Mouse (Mus musculus): ENCODE results near the gene Abca4. TPM values are rescaled to one million over a fixed set of nuclear protein-coding genes. Genes with fewer than 3 reads are reported as not detected.

Gene Abca4
- total RNA-seq (2012; rRNA removed) (0.13 and 0.15 TPM in 2 replicates), polyA plus RNA-seq (2012; ENCODE audit: insufficient read depth in 1 of 2, insufficient read length in 2 of 2, low read depth in 1 of 2, low replicate concordance in 2 of 2, missing spikeins in 1 of 2) (under 1 TPM in 1 of 2 experiments, not detected in 1; 0.49 TPM)

DNA sequence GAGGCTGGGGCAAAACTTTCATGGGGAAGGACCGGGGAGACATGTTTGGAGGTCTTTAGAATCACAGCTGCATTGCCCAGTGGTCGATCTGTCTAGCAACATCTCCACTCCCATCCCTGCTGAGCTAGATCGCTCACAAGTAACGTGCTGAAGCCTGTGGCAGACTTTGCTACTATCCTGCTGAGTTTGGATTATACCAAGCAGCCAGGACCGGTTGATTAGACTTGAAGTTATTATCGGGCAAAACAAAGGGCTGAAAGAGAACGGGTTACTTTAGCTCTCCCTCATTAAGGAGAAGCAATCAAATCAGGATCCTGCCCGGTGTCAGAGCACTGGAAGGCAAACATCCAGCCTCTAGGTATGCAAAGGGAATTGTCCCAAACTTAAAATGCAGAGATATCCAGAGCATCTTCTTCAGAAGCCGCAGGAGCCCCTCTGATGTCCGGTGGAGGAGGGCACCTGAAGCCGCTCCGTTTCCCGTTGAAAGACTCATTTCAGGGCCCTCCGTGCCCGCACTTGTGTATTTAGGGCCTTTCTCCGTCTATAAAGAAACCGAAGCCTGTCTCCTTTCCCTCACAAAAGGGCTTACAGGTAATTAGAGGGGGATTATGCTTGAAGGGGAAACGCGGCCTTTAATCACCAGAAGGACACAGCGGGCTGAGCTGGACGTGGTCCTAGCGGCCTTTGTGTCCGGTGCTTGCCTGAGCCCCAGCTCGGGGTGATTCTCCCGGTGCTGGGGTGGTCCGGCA lies at the start of gene Abca4:
TSS of gene Abca4 (plus strand) at position 645 of the 749 bp plus-strand sequence.
- no peak within 1 kb of the TSS for H3K27ac ChIP-seq (ENCODE audit: control insufficient read depth, low read depth, low read length)
- DNase-seq (ENCODE audit: low read depth, low spot score), result no peak
- H3K4me3 ChIP-seq (ENCODE audit: control insufficient read depth in 1 of 2, insufficient read depth in 1 of 2, low read depth in 2 of 2, low read length in 2 of 2), result no peak within 1 kb of the TSS
- H3K36me3 ChIP-seq (ENCODE audit: control insufficient read depth in 1 of 2, insufficient read depth in 2 of 2, low read length in 2 of 2), result no peaks in the 10 kb centered on the region
- H3K9ac ChIP-seq (ENCODE audit: control insufficient read depth, low read depth, low read length, poor library complexity, severe bottlenecking), result no peak within 1 kb of the TSS
- no peaks in the 10 kb centered on the region for H3K4me1 ChIP-seq (ENCODE audit: control insufficient read depth in 1 of 2, insufficient read depth in 2 of 2, low read length in 2 of 2)
- H3K27me3 ChIP-seq (ENCODE audit: control insufficient read depth in 1 of 2, insufficient read depth in 2 of 2, low read length in 2 of 2), result no peaks in the 10 kb centered on the region
- no peaks in the 10 kb centered on the region for H3K9me3 ChIP-seq (replicated peaks; ENCODE audit: insufficient read depth, low read length)
- TF ChIP-seq USF1 (IDR thresholded peaks at IDR 0.05; ENCODE audit: low read depth, low read length), result no peak
- no peak for TF ChIP-seq MYB (IDR thresholded peaks at IDR 0.05; ENCODE audit: low read depth, low read length)
- no peak for TF ChIP-seq EP300 (IDR thresholded peaks at IDR 0.05; ENCODE audit: low read depth in 1 of 2, low read length in 2 of 2)
- TF ChIP-seq ZNF384 (IDR thresholded peaks at IDR 0.05; ENCODE audit: low read depth, low read length), result no peak
- TF ChIP-seq RCOR1 (IDR thresholded peaks at IDR 0.05; ENCODE audit: low read depth, low read length), result no peak
- TF ChIP-seq ZKSCAN1 (IDR thresholded peaks at IDR 0.05; ENCODE audit: low read depth, low read length), result no peak
- TF ChIP-seq ZMIZ1 (IDR thresholded peaks at IDR 0.05; ENCODE audit: low read depth, low read length), result no peak
- TF ChIP-seq MXI1 (IDR thresholded peaks at IDR 0.05; ENCODE audit: low read depth, low read length), result no peak
- TF ChIP-seq POLR2AphosphoS2 (IDR thresholded peaks at IDR 0.05; ENCODE audit: low read length), result no peak
- TF ChIP-seq ZC3H11A (IDR thresholded peaks at IDR 0.05; ENCODE audit: low read depth, low read length), result no peak
- TF ChIP-seq HCFC1 (IDR thresholded peaks at IDR 0.05; ENCODE audit: low read depth, low read length), result no peak
- TF ChIP-seq E2F4 (IDR thresholded peaks at IDR 0.05; ENCODE audit: borderline replicate concordance, low read depth, low read length), result no peak
- TF ChIP-seq ELF1 (IDR thresholded peaks at IDR 0.05; ENCODE audit: low read depth, low read length), result no peak
- no peak for TF ChIP-seq TCF12 (IDR thresholded peaks at IDR 0.05; ENCODE audit: low read depth, low read length)
- no peak for TF ChIP-seq MYC (IDR thresholded peaks at IDR 0.05; ENCODE audit: low read depth, low read length)
- TF ChIP-seq CTCF (IDR thresholded peaks at IDR 0.05 in 2 of 3, conservative IDR thresholded peaks at IDR 0.05 in 1 of 3; ENCODE audit: control insufficient read depth in 1 of 3, insufficient read depth in 1 of 3, low read depth in 2 of 3, low read length in 3 of 3, poor library complexity in 1 of 3, severe bottlenecking in 1 of 3), result no peak
- no peak for TF ChIP-seq USF2 (IDR thresholded peaks at IDR 0.05; ENCODE audit: borderline replicate concordance in 1 of 2, insufficient read depth in 1 of 2, low read depth in 1 of 2, low read length in 2 of 2)
- no peak for TF ChIP-seq POLR2A (IDR thresholded peaks at IDR 0.05; ENCODE audit: control insufficient read depth in 1 of 2, insufficient read depth in 1 of 2, low read depth in 1 of 2, low read length in 2 of 2, poor library complexity in 1 of 2)
- no peaks in the 10 kb centered on the region for H3K79me2 ChIP-seq (ENCODE audit: control insufficient read depth, insufficient read depth, low read length, poor library complexity)

DNA sequence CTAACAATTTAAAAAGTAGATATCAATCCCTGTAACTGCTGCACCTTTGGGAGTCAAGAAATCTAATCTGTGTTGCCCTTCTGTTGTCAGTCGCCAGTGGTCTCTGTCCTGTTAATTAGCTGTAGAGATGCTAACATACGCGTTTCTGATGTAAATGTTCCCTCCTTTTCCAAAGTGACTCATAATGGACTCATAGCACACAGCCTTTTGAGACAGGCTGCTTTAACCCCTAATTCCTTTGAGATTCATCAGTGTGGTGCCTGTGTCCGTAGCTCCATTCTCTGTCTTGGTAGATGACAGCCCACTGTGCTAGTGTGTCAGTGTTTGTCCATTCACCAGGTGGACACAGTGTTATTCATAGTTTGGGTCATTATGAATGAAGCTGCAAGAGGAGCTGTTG lies 49.1 kb upstream of the Abca4 start:
- no peak for TF ChIP-seq EP300 (IDR thresholded peaks at IDR 0.05; ENCODE audit: low read depth in 1 of 2, low read length in 2 of 2)
- no peak for TF ChIP-seq CHD1 (IDR thresholded peaks at IDR 0.05; ENCODE audit: low read depth, low read length)
- TF ChIP-seq MAX (IDR thresholded peaks at IDR 0.05; ENCODE audit: low read length), result no peak
- no peak for TF ChIP-seq KAT2A (conservative IDR thresholded peaks at IDR 0.05; ENCODE audit: low read depth, low read length)
- TF ChIP-seq SMC3 (IDR thresholded peaks at IDR 0.05; ENCODE audit: low read depth, low read length), result no peak
- TF ChIP-seq RCOR1 (IDR thresholded peaks at IDR 0.05; ENCODE audit: low read depth, low read length), result no peak
- no peaks in the 10 kb centered on the region for H3K36me3 ChIP-seq (ENCODE audit: control insufficient read depth in 1 of 2, insufficient read depth in 2 of 2, low read length in 2 of 2)
- H3K9me3 ChIP-seq (replicated peaks; ENCODE audit: insufficient read depth, low read length), result no peaks in the 10 kb centered on the region

More for the DNA sequence above, 49.1 kb upstream of the Abca4 start:
- H3K4me3 ChIP-seq (ENCODE audit: control insufficient read depth in 1 of 2, insufficient read depth in 1 of 2, low read depth in 2 of 2, low read length in 2 of 2), result no peak overlapping the region
- DNase-seq (ENCODE audit: low read depth, low spot score), result no peak
- H3K79me2 ChIP-seq (ENCODE audit: control insufficient read depth, insufficient read depth, low read length, poor library complexity), result no peaks in the 10 kb centered on the region
- no peak overlapping the region for H3K27ac ChIP-seq (ENCODE audit: control insufficient read depth, low read depth, low read length)
- H3K27me3 ChIP-seq (ENCODE audit: control insufficient read depth in 1 of 2, insufficient read depth in 2 of 2, low read length in 2 of 2), result no peaks in the 10 kb centered on the region
- no peaks in the 10 kb centered on the region for H3K4me1 ChIP-seq (ENCODE audit: control insufficient read depth in 1 of 2, insufficient read depth in 2 of 2, low read length in 2 of 2)
- no peak overlapping the region for H3K9ac ChIP-seq (ENCODE audit: control insufficient read depth, low read depth, low read length, poor library complexity, severe bottlenecking)
